Mouse (Mus musculus) myocyte (in vitro differentiated cells): ENCODE results near the gene Uso1. TPM values are rescaled to one million over a fixed set of nuclear protein-coding genes. Genes with fewer than 3 reads are reported as not detected.

Experiments used
- H3K27me3 ChIP-seq: one replicate; pipeline ENCODE4 v1.6.1; 2011; ENCODE audit not compliant: control insufficient read depth, insufficient read depth, insufficient read length
- H3K36me3 ChIP-seq: one replicate; pipeline ENCODE4 v1.6.1; 2011; ENCODE audit not compliant: control insufficient read depth, insufficient read depth
- H3K4me2 ChIP-seq: one replicate; pipeline ENCODE4 v1.6.1; 2011; ENCODE audit warnings: low read depth, control low read depth
- H3K4me3 ChIP-seq: one replicate; pipeline ENCODE4 v1.5.1; 2011; ENCODE audit warnings: mild to moderate bottlenecking, control low read depth, moderate library complexity
- H3K79me2 ChIP-seq: one replicate; pipeline ENCODE4 v1.6.1; 2011; ENCODE audit not compliant: control insufficient read depth, insufficient read depth
- H3ac ChIP-seq: one replicate; pipeline ENCODE4 v1.6.1; 2011; ENCODE audit not compliant: control insufficient read depth, insufficient read length
- CEBPB ChIP-seq: IDR thresholded peaks from 2 replicates; pipeline ENCODE4 v1.6.1; 2011; ENCODE audit warnings: mild to moderate bottlenecking, moderate library complexity; ENCODE audit not compliant: poor library complexity, insufficient read depth, severe bottlenecking
- E2F4 ChIP-seq: IDR thresholded peaks from one replicate; pipeline ENCODE4 v1.6.1; 2011; ENCODE audit warnings: mild to moderate bottlenecking, control low read depth, moderate library complexity; ENCODE audit not compliant: insufficient read depth
- MAX ChIP-seq: IDR thresholded peaks from one replicate; pipeline ENCODE4 v1.6.1; 2011; ENCODE audit warnings: low read depth, mild to moderate bottlenecking, control low read depth
- MYOD1 ChIP-seq, 3 experiments: IDR thresholded peaks; one replicate each; pipeline ENCODE4 v1.6.1; 2011; ENCODE audit warnings: control low read depth in 2 of 3, low read depth in 2 of 3, mild to moderate bottlenecking in 2 of 3, moderate library complexity in 1 of 3; ENCODE audit not compliant: insufficient read length in 2 of 3, control insufficient read depth in 1 of 3
- MYOG ChIP-seq, 3 experiments: IDR thresholded peaks; one replicate each; pipeline ENCODE4 v1.6.1; 2011; ENCODE audit warnings: control low read depth in 2 of 3, low read depth in 2 of 3, mild to moderate bottlenecking in 2 of 3; ENCODE audit not compliant: insufficient read length in 2 of 3, control insufficient read depth in 1 of 3, insufficient read depth in 1 of 3
- POLR2A ChIP-seq: IDR thresholded peaks from one replicate; pipeline ENCODE4 v1.6.1; 2011; ENCODE audit warnings: low read depth, mild to moderate bottlenecking, control low read depth, moderate library complexity; ENCODE audit not compliant: insufficient read length
- POLR2AphosphoS2 ChIP-seq: IDR thresholded peaks from one replicate; pipeline ENCODE4 v1.6.1; 2011; ENCODE audit warnings: low read depth, control low read depth; ENCODE audit not compliant: insufficient read length
- REST ChIP-seq: IDR thresholded peaks from one replicate; pipeline ENCODE4 v1.6.1; 2011; ENCODE audit warnings: mild to moderate bottlenecking, control low read depth, moderate library complexity; ENCODE audit not compliant: insufficient read depth, insufficient read length
- SRF ChIP-seq: IDR thresholded peaks from one replicate; pipeline ENCODE4 v1.6.1; 2011; ENCODE audit warnings: low read depth; ENCODE audit not compliant: control insufficient read depth, insufficient read length
- TCF12 ChIP-seq: IDR thresholded peaks from one replicate; pipeline ENCODE4 v1.6.1; 2011; ENCODE audit warnings: mild to moderate bottlenecking, control low read depth; ENCODE audit not compliant: poor library complexity, insufficient read depth, severe bottlenecking
- TCF3 ChIP-seq: IDR thresholded peaks from one replicate; pipeline ENCODE4 v1.6.1; 2011; ENCODE audit warnings: low read depth, control low read depth; ENCODE audit not compliant: insufficient read length
- USF1 ChIP-seq: IDR thresholded peaks from one replicate; pipeline ENCODE4 v1.6.1; 2011; ENCODE audit warnings: low read depth, mild to moderate bottlenecking, control low read depth, moderate library complexity
- polyA plus RNA-seq: library from polyadenylated mRNA; unstranded; fragments of >200 nt; fragmentation: generic; extraction: Trizol; gene quantifications from one replicate; pipeline ENCODE4 v1.2.1, GENCODE M21; 2012; ENCODE audit warnings: missing spikeins

Gene Uso1
- polyA plus RNA-seq, 1 experiment, result 55.2 TPM

DNA sequence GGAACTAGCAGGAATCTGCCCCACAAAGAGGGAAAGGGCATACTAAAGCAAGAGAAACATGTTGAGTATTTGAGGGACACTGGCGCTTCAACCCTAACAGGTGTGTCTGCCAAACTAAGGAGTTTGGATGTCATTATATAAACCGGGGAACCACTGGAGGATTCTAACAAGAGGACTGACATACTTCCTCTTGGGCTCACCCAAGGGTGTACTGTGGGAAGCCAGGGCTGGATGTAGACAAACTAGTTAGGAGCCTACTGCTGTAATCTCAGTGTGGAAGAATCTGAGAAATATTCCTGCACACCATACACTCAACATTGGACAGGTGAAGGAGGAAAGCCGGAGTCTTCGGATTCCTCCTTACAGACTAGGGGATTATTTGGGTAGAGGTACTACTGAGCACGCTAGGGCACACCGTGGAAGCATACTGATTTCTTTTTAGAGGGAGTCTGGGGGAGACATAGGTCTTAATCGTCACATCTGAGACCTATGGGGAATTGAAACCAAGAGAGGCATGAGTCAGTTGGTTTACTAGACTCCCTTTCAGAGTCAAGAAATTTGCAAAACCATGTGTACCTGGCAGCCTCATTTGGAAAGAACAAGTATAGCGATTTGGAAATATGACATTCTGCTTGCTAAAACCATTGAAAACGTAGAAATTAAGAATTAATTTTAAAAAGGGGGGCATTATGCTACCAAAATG lies 1.1 kb upstream of the Uso1 start:
- no peak for TF ChIP-seq MYOD1 (IDR thresholded peaks at IDR 0.05; ENCODE audit: control insufficient read depth in 1 of 3, insufficient read length in 2 of 3, low read depth in 2 of 3)
- no peak for TF ChIP-seq POLR2AphosphoS2
- no peak for TF ChIP-seq SRF
- TF ChIP-seq E2F4, result no peak
- no peak for TF ChIP-seq CEBPB
- no peak for TF ChIP-seq REST
- no peak for TF ChIP-seq MAX
- TF ChIP-seq USF1, result no peak
- TF ChIP-seq TCF12, result no peak
- no peak for TF ChIP-seq POLR2A
- TF ChIP-seq MYOG (IDR thresholded peaks at IDR 0.05; ENCODE audit: control insufficient read depth in 1 of 3, insufficient read depth in 1 of 3, insufficient read length in 2 of 3, low read depth in 2 of 3), result no peak
- no peak for TF ChIP-seq TCF3
- no peaks in the 10 kb centered on the region for H3K36me3 ChIP-seq
- peak overlapping the region; percentile 95 for H3K4me2 ChIP-seq
- no peak overlapping the region for H3ac ChIP-seq
- H3K4me3 ChIP-seq, result peak overlapping the region; percentile 63
- no peaks in the 10 kb centered on the region for H3K27me3 ChIP-seq
- peaks cover 28% of the 10 kb centered on the region for H3K79me2 ChIP-seq

- TF ChIP-seq POLR2AphosphoS2, result peak; percentile 20
- peak; percentile 93 to 96 (median 95) for TF ChIP-seq MYOD1 (IDR thresholded peaks at IDR 0.05; ENCODE audit: control insufficient read depth in 1 of 3, insufficient read length in 2 of 3, low read depth in 2 of 3)
- TF ChIP-seq MYOG (IDR thresholded peaks at IDR 0.05; ENCODE audit: control insufficient read depth in 1 of 3, insufficient read depth in 1 of 3, insufficient read length in 2 of 3, low read depth in 2 of 3), result peak; percentile 22 to 91 (median 83)
- peak; percentile 47 for TF ChIP-seq POLR2A
- no peak for TF ChIP-seq E2F4
- peak overlapping the region; percentile 76 for H3ac ChIP-seq
- peak overlapping the region; percentile 85 for H3K4me2 ChIP-seq
- peaks cover 43% of the 10 kb centered on the region for H3K79me2 ChIP-seq
- no peaks in the 10 kb centered on the region for H3K36me3 ChIP-seq
- peak overlapping the region; percentile 63 for H3K4me3 ChIP-seq
- no peaks in the 10 kb centered on the region for H3K27me3 ChIP-seq
Observed at GRCm38 (mm10) chr5:92138093-92138621, 419 bp downstream of the Uso1 start.

GRCm38 (mm10) chr5:92139191-92139590 lies 1.5 kb downstream of the Uso1 start:
- Histone ChIP-seq H3ac (no peak overlapping the region), H3K4me3 (peak overlapping the region; percentile 63), H3K4me2 (peak overlapping the region; percentile 85), H3K27me3 (no peaks in the 10 kb centered on the region), H3K79me2 (peaks cover 53% of the 10 kb centered on the region), H3K36me3 (no peaks in the 10 kb centered on the region)
- TF ChIP-seq SRF (no peak), MYOD1 (IDR thresholded peaks at IDR 0.05; ENCODE audit: control insufficient read depth in 1 of 3, insufficient read length in 2 of 3, low read depth in 2 of 3) (no peak)

DNA sequence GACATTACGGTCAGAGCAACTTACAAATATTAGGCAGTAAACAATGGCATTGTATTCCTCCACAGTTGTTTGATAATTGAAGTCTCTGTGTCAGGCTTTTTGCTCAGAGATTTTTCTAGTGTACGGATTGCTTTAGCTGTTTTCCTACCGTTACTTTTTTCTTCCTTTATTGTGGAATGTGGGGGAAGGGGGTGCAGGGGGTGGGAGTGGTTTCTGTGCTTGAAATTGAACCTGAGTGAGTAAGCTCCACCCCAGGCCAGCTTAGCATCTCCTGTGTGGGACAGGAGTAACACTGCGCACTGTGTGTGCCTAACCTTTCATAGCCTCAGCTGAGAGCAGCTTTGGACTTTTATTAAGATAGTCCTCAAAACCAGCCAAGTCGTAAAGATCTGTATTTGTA lies 4.0 kb downstream of the Uso1 start:
- Histone ChIP-seq H3ac (no peak overlapping the region), H3K4me3 (no peak overlapping the region), H3K4me2 (no peak overlapping the region), H3K36me3 (no peaks in the 10 kb centered on the region), H3K27me3 (no peaks in the 10 kb centered on the region), H3K79me2 (peaks cover 78% of the 10 kb centered on the region)
- TF ChIP-seq REST (no peak), MAX (no peak), POLR2A (no peak), MYOD1 (IDR thresholded peaks at IDR 0.05; ENCODE audit: control insufficient read depth in 1 of 3, insufficient read length in 2 of 3, low read depth in 2 of 3) (no peak), CEBPB (no peak), E2F4 (no peak), POLR2AphosphoS2 (no peak), USF1 (no peak), MYOG (IDR thresholded peaks at IDR 0.05; ENCODE audit: control insufficient read depth in 1 of 3, insufficient read depth in 1 of 3, insufficient read length in 2 of 3, low read depth in 2 of 3) (no peak), SRF (no peak), TCF3 (no peak), TCF12 (no peak)

DNA sequence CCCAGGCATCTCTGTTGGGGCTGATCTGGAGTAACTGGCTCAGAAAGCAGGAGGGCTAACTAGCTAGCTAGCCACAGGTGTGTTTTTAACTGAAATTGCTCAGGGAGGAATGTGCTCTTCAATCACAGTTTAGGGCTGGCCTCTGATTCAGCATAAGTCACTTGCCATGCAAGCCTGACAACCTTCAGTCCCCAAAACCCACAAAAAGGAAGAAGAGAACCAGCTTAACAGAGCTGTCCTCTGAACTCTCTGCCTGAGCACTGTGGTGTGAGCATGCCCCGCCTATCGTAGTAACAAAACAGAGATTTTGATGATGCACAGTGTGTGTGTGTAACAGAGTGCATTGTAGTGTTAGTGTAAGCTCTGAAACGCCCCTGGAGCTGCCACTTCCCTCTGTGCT lies 4.7 kb downstream of the Uso1 start:
- Histone ChIP-seq H3ac (no peak overlapping the region), H3K79me2 (peaks cover 86% of the 10 kb centered on the region), H3K36me3 (no peaks in the 10 kb centered on the region), H3K27me3 (no peaks in the 10 kb centered on the region), H3K4me2 (no peak overlapping the region), H3K4me3 (no peak overlapping the region)
- TF ChIP-seq TCF3, result no peak
- TF ChIP-seq CEBPB, result no peak
- TF ChIP-seq MYOG (IDR thresholded peaks at IDR 0.05; ENCODE audit: control insufficient read depth in 1 of 3, insufficient read depth in 1 of 3, insufficient read length in 2 of 3, low read depth in 2 of 3), result no peak
- no peak for TF ChIP-seq POLR2A
- TF ChIP-seq MYOD1 (IDR thresholded peaks at IDR 0.05; ENCODE audit: control insufficient read depth in 1 of 3, insufficient read length in 2 of 3, low read depth in 2 of 3), result no peak
- no peak for TF ChIP-seq POLR2AphosphoS2
- no peak for TF ChIP-seq MAX
- no peak for TF ChIP-seq REST
- no peak for TF ChIP-seq TCF12
- no peak for TF ChIP-seq SRF
- no peak for TF ChIP-seq USF1
- TF ChIP-seq E2F4, result no peak
